Mouse (Mus musculus): ENCODE results near the gene Tmem52b. TPM values are rescaled to one million over a fixed set of nuclear protein-coding genes. Genes with fewer than 3 reads are reported as not detected.

Gene Tmem52b
- polyA plus RNA-seq, 1 experiment from 2014 or later = not detected

GRCm38 (mm10) chr6:129534627-129535190 is 22.4 kb downstream of the Tmem52b start:
- H3K9ac ChIP-seq (ENCODE audit: low read depth, low read length) = no peak overlapping the region
- 61% methylated on average over 4 of the region's 4 CpGs for WGBS (ENCODE audit: insufficient replicate concordance)
- H3K4me3 ChIP-seq (ENCODE audit: low read depth, low read length) = peak overlapping the region; percentile 87
- no peaks in the 10 kb centered on the region for H3K9me3 ChIP-seq (replicated peaks; ENCODE audit: control insufficient read depth, low read length)
- no peak overlapping the region for H3K27ac ChIP-seq (ENCODE audit: low read depth, low read length)
- no peaks in the 10 kb centered on the region for H3K27me3 ChIP-seq (ENCODE audit: control insufficient read depth, insufficient read depth, low read length)
- peaks cover 14% of the 10 kb centered on the region for H3K4me1 ChIP-seq (ENCODE audit: control insufficient read depth, insufficient read depth, low read length)
- peak overlapping the region; percentile 90 for H3K4me2 ChIP-seq
- peaks cover 6% of the 10 kb centered on the region for H3K36me3 ChIP-seq (ENCODE audit: control insufficient read depth, insufficient read depth, low read length)
- ATAC-seq (replicated peaks; ENCODE audit: insufficient number of reproducible peaks, low FRiP score, low TSS enrichment) = no peak

- WGBS (ENCODE audit: insufficient replicate concordance) = 49% methylated on average over 4 of the region's 4 CpGs
- H3K9me3 ChIP-seq (replicated peaks; ENCODE audit: control insufficient read depth, low read length) = no peaks in the 10 kb centered on the region
- H3K9ac ChIP-seq (ENCODE audit: low read depth, low read length) = no peak overlapping the region
- peak overlapping the region; percentile 27; the same call in 1 of the 2 replicates for H3K4me2 ChIP-seq
- no peak overlapping the region for H3K27ac ChIP-seq (ENCODE audit: low read depth, low read length)
- no peaks in the 10 kb centered on the region for H3K27me3 ChIP-seq (ENCODE audit: control insufficient read depth, insufficient read depth, low read length)
- ATAC-seq (replicated peaks; ENCODE audit: insufficient number of reproducible peaks, low FRiP score, low TSS enrichment) = no peak
- peaks cover 11% of the 10 kb centered on the region for H3K36me3 ChIP-seq (ENCODE audit: control insufficient read depth, insufficient read depth, low read length)
- peaks cover 14% of the 10 kb centered on the region for H3K4me1 ChIP-seq (ENCODE audit: control insufficient read depth, insufficient read depth, low read length)
- H3K4me3 ChIP-seq (ENCODE audit: low read depth, low read length) = no peak overlapping the region
Observed at GRCm38 (mm10) chr6:129535723-129536122, 23.4 kb downstream of the Tmem52b start.

- no peak for ATAC-seq (replicated peaks; ENCODE audit: insufficient number of reproducible peaks, low FRiP score, low TSS enrichment)
- Histone ChIP-seq H3K4me1 (ENCODE audit: control insufficient read depth, insufficient read depth, low read length) (peaks cover 14% of the 10 kb centered on the region), H3K9me3 (replicated peaks; ENCODE audit: control insufficient read depth, low read length) (no peaks in the 10 kb centered on the region), H3K27me3 (ENCODE audit: control insufficient read depth, insufficient read depth, low read length) (no peaks in the 10 kb centered on the region), H3K9ac (ENCODE audit: low read depth, low read length) (no peak overlapping the region), H3K4me2 (no peak overlapping the region), H3K36me3 (ENCODE audit: control insufficient read depth, insufficient read depth, low read length) (peaks cover 18% of the 10 kb centered on the region), H3K27ac (ENCODE audit: low read depth, low read length) (no peak overlapping the region), H3K4me3 (ENCODE audit: low read depth, low read length) (no peak overlapping the region)
- 76% methylated on average over 6 of the region's 6 CpGs for WGBS (ENCODE audit: insufficient replicate concordance)
Observed at GRCm38 (mm10) chr6:129538555-129538954, 26.2 kb downstream of the Tmem52b start.

- H3K36me3 ChIP-seq (ENCODE audit: control insufficient read depth, insufficient read depth, low read length) = peaks cover 18% of the 10 kb centered on the region
- ATAC-seq (replicated peaks; ENCODE audit: insufficient number of reproducible peaks, low FRiP score, low TSS enrichment) = no peak
- H3K27me3 ChIP-seq (ENCODE audit: control insufficient read depth, insufficient read depth, low read length) = no peaks in the 10 kb centered on the region
- no peak overlapping the region for H3K9ac ChIP-seq (ENCODE audit: low read depth, low read length)
- no peak overlapping the region for H3K4me2 ChIP-seq
- H3K4me1 ChIP-seq (ENCODE audit: control insufficient read depth, insufficient read depth, low read length) = no peaks in the 10 kb centered on the region
- H3K27ac ChIP-seq (ENCODE audit: low read depth, low read length) = no peak overlapping the region
- H3K4me3 ChIP-seq (ENCODE audit: low read depth, low read length) = no peak overlapping the region
- H3K9me3 ChIP-seq (replicated peaks; ENCODE audit: control insufficient read depth, low read length) = no peaks in the 10 kb centered on the region
- WGBS (ENCODE audit: insufficient replicate concordance) = 89% methylated on average over 9 of the region's 9 CpGs
Observed at GRCm38 (mm10) chr6:129541931-129542330, 29.6 kb downstream of the Tmem52b start.

- H3K4me3 ChIP-seq (ENCODE audit: low read depth, low read length) = no peak overlapping the region
- 83% methylated on average over 3 of the region's 3 CpGs for WGBS (ENCODE audit: insufficient replicate concordance)
Observed at GRCm38 (mm10) chr6:129542540-129542939, 30.2 kb downstream of the Tmem52b start.

GRCm38 (mm10) chr6:129543709-129544606 is 31.6 kb downstream of the Tmem52b start:
- no peaks in the 10 kb centered on the region for H3K9me3 ChIP-seq (replicated peaks; ENCODE audit: control insufficient read depth, low read length)
- 64% methylated on average over 6 of the region's 6 CpGs for WGBS (ENCODE audit: insufficient replicate concordance)
- no peaks in the 10 kb centered on the region for H3K4me1 ChIP-seq (ENCODE audit: control insufficient read depth, insufficient read depth, low read length)
- H3K9ac ChIP-seq (ENCODE audit: low read depth, low read length) = no peak overlapping the region
- H3K27ac ChIP-seq (ENCODE audit: low read depth, low read length) = no peak overlapping the region
- no peak overlapping the region for H3K4me3 ChIP-seq (ENCODE audit: low read depth, low read length)
- H3K4me2 ChIP-seq = no peak overlapping the region
- H3K27me3 ChIP-seq (ENCODE audit: control insufficient read depth, insufficient read depth, low read length) = no peaks in the 10 kb centered on the region
- ATAC-seq (replicated peaks; ENCODE audit: insufficient number of reproducible peaks, low FRiP score, low TSS enrichment) = peak; percentile 64; the same call in 1 of the 2 replicates
- peaks cover 16% of the 10 kb centered on the region for H3K36me3 ChIP-seq (ENCODE audit: control insufficient read depth, insufficient read depth, low read length)

More at GRCm38 (mm10) chr6:129542540-129542939, 30.2 kb downstream of the Tmem52b start:
- Histone ChIP-seq H3K9me3 (replicated peaks; ENCODE audit: control insufficient read depth, low read length) (no peaks in the 10 kb centered on the region), H3K9ac (ENCODE audit: low read depth, low read length) (no peak overlapping the region), H3K27me3 (ENCODE audit: control insufficient read depth, insufficient read depth, low read length) (no peaks in the 10 kb centered on the region), H3K4me1 (ENCODE audit: control insufficient read depth, insufficient read depth, low read length) (no peaks in the 10 kb centered on the region), H3K27ac (ENCODE audit: low read depth, low read length) (no peak overlapping the region), H3K36me3 (ENCODE audit: control insufficient read depth, insufficient read depth, low read length) (peaks cover 18% of the 10 kb centered on the region), H3K4me2 (no peak overlapping the region)
- no peak for ATAC-seq (replicated peaks; ENCODE audit: insufficient number of reproducible peaks, low FRiP score, low TSS enrichment)

- no peak overlapping the region for H3K27ac ChIP-seq (ENCODE audit: low read depth, low read length)
- 79% methylated on average over 2 of the region's 2 CpGs for WGBS (ENCODE audit: insufficient replicate concordance)
Observed at GRCm38 (mm10) chr6:129547277-129547676, 34.9 kb downstream of the Tmem52b start.

GRCm38 (mm10) chr6:129548009-129548408 is 35.7 kb downstream of the Tmem52b start:
- Histone ChIP-seq H3K9ac (ENCODE audit: low read depth, low read length) (no peak overlapping the region), H3K27ac (ENCODE audit: low read depth, low read length) (no peak overlapping the region), H3K36me3 (ENCODE audit: control insufficient read depth, insufficient read depth, low read length) (no peaks in the 10 kb centered on the region), H3K4me1 (ENCODE audit: control insufficient read depth, insufficient read depth, low read length) (no peaks in the 10 kb centered on the region), H3K4me2 (no peak overlapping the region), H3K27me3 (ENCODE audit: control insufficient read depth, insufficient read depth, low read length) (0 out of 2 replicates have a peak, but pooled peaks cover 2% of the 10 kb centered on the region), H3K4me3 (ENCODE audit: low read depth, low read length) (no peak overlapping the region), H3K9me3 (replicated peaks; ENCODE audit: control insufficient read depth, low read length) (no peaks in the 10 kb centered on the region)
- no peak for ATAC-seq (replicated peaks; ENCODE audit: insufficient number of reproducible peaks, low FRiP score, low TSS enrichment)
- 69% methylated on average over 3 of the region's 3 CpGs for WGBS (ENCODE audit: insufficient replicate concordance)

More at GRCm38 (mm10) chr6:129547277-129547676, 34.9 kb downstream of the Tmem52b start:
- H3K36me3 ChIP-seq (ENCODE audit: control insufficient read depth, insufficient read depth, low read length) = no peaks in the 10 kb centered on the region
- no peaks in the 10 kb centered on the region for H3K9me3 ChIP-seq (replicated peaks; ENCODE audit: control insufficient read depth, low read length)
- H3K27me3 ChIP-seq (ENCODE audit: control insufficient read depth, insufficient read depth, low read length) = no peaks in the 10 kb centered on the region
- no peak overlapping the region for H3K4me2 ChIP-seq
- no peaks in the 10 kb centered on the region for H3K4me1 ChIP-seq (ENCODE audit: control insufficient read depth, insufficient read depth, low read length)
- no peak for ATAC-seq (replicated peaks; ENCODE audit: insufficient number of reproducible peaks, low FRiP score, low TSS enrichment)
- H3K9ac ChIP-seq (ENCODE audit: low read depth, low read length) = no peak overlapping the region
- H3K4me3 ChIP-seq (ENCODE audit: low read depth, low read length) = no peak overlapping the region
